Mouse (Mus musculus): ENCODE measurements around the gene Cdc42ep3. TPM values are rescaled to one million over a fixed set of nuclear protein-coding genes. Genes with fewer than 3 reads are reported as not detected.

Gene Cdc42ep3
- polyA plus RNA-seq, 2 experiments = 35.1 to 69.4 TPM

DNA sequence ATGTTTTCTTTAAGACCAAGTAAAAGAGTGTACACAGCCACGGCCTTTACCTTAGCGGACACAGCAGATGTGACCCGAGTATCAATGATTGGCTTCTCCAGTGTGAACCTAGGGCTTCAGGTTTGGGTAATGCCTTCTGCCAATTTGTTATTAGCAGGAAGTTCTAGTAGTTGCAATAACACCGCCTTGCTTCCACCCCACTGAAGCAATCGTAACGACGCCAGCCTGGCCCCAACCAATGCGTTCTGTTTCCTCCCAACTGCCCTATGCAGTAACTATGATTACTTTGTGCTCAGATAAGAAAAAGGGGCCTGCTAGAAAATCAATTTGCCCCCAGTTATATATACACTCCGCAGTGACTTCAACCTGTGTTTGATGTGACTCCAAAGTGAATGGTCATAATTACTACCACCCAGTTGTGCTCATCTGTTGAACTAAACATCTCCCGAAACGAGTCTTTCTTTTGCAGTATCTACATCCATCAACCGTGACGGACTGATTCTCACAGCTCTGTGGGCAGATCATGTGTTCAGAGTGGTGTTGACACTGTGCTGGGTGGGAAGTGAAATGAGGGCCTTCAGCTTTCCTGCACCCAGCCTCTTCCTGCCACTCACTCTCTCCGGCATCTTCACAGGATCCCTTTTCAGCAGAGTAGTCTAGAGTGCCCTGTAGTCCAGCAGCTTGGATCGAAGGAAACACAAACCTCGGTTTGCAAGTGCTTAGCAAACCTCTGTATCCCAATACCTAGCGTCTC is 51.0 kb downstream of the Cdc42ep3 start:
- Histone ChIP-seq H3K27ac (replicated peaks; ENCODE audit: low read depth, low read length) (no peak overlapping the region), H3K9me3 (ENCODE audit: control insufficient read depth, low read length) (no peaks in the 10 kb centered on the region), H3K4me2 (replicated peaks; ENCODE audit: low read depth, low read length, severe bottlenecking) (no peak overlapping the region), H3K4me1 (ENCODE audit: control insufficient read depth, insufficient read depth, low read length) (no peaks in the 10 kb centered on the region), H3K4me3 (replicated peaks; ENCODE audit: low read length) (no peak overlapping the region), H3K27me3 (ENCODE audit: control insufficient read depth, insufficient read depth, low read length) (no peaks in the 10 kb centered on the region), H3K36me3 (ENCODE audit: control insufficient read depth, insufficient read depth, low read length) (no peaks in the 10 kb centered on the region), H3K9ac (ENCODE audit: low read depth, low read length, severe bottlenecking) (no peak overlapping the region)
- no peak for TF ChIP-seq POLR2A (IDR thresholded peaks at IDR 0.05; ENCODE audit: borderline replicate concordance, extremely low read depth, insufficient read depth, insufficient read length)
- ATAC-seq (ENCODE audit: low FRiP score, low read depth) = no peak
- WGBS = 85% methylated on average over 17 of the region's 17 CpGs
- no peak for DNase-seq (ENCODE audit: low spot score)

DNA sequence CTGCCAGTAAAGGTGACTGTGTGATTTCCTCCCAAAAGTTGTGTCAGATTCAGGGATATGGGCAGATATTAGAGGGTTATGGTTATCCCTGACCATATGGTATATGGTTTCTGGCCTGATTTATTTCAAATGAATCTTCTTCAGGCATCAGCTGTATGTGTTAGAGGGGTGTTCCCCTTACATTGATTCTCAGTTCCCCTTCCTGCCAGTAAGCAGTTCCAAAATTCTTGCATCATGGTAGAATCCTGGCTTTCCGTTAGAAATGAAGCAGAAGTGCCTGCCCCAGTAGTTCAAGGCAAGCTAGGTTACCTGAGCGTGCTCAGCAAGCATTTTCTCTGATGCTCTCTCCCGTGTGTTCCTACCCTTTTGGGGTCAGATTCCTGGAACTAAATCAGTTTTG is 51.7 kb downstream of the Cdc42ep3 start:
- 71% methylated on average over 3 of the region's 3 CpGs for WGBS
- ATAC-seq (ENCODE audit: low FRiP score, low read depth) (no peak), DNase-seq (ENCODE audit: low spot score) (no peak)
- Histone ChIP-seq H3K27me3 (ENCODE audit: control insufficient read depth, insufficient read depth, low read length) (no peaks in the 10 kb centered on the region), H3K9ac (ENCODE audit: low read depth, low read length, severe bottlenecking) (no peak overlapping the region), H3K4me3 (replicated peaks; ENCODE audit: low read length) (no peak overlapping the region), H3K9me3 (ENCODE audit: control insufficient read depth, low read length) (no peaks in the 10 kb centered on the region), H3K27ac (replicated peaks; ENCODE audit: low read depth, low read length) (no peak overlapping the region), H3K36me3 (ENCODE audit: control insufficient read depth, insufficient read depth, low read length) (no peaks in the 10 kb centered on the region), H3K4me2 (replicated peaks; ENCODE audit: low read depth, low read length, severe bottlenecking) (no peak overlapping the region), H3K4me1 (ENCODE audit: control insufficient read depth, insufficient read depth, low read length) (no peaks in the 10 kb centered on the region)
- no peak for TF ChIP-seq POLR2A (IDR thresholded peaks at IDR 0.05; ENCODE audit: borderline replicate concordance, extremely low read depth, insufficient read depth, insufficient read length)

DNA sequence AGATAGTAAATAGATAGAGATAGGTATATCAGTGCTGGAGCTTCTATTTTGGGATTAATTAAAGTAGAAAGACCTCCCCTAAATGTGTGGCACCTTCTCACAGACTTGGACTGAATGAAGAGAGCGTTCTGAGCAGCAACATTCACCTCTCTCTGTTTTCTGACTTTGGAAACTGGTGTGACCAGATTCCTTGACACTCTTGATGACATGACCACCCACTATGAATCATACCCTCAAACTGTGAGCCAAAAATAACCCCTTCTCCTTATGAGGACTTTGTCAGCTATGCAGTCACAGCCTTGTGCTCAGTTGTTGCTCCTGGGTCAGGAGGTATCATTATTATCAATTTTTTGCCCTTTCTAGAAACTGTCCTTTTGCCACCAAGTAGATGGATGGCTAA is 55.0 kb downstream of the Cdc42ep3 start:
- no peak overlapping the region for H3K4me2 ChIP-seq (replicated peaks; ENCODE audit: low read depth, low read length, severe bottlenecking)
- DNase-seq (ENCODE audit: low spot score) (no peak), ATAC-seq (ENCODE audit: low FRiP score, low read depth) (no peak)
- H3K36me3 ChIP-seq (ENCODE audit: control insufficient read depth, insufficient read depth, low read length) = no peaks in the 10 kb centered on the region
- no peaks in the 10 kb centered on the region for H3K9me3 ChIP-seq (ENCODE audit: control insufficient read depth, low read length)
- no peak overlapping the region for H3K27ac ChIP-seq (replicated peaks; ENCODE audit: low read depth, low read length)
- H3K9ac ChIP-seq (ENCODE audit: low read depth, low read length, severe bottlenecking) = no peak overlapping the region
- H3K27me3 ChIP-seq (ENCODE audit: control insufficient read depth, insufficient read depth, low read length) = no peaks in the 10 kb centered on the region
- no peak overlapping the region for H3K4me3 ChIP-seq (replicated peaks; ENCODE audit: low read length)
- H3K4me1 ChIP-seq (ENCODE audit: control insufficient read depth, insufficient read depth, low read length) = peaks cover 13% of the 10 kb centered on the region
- 83% methylated on average over 1 of the region's 1 CpGs for WGBS
- no peak for TF ChIP-seq POLR2A (IDR thresholded peaks at IDR 0.05; ENCODE audit: borderline replicate concordance, extremely low read depth, insufficient read depth, insufficient read length)

DNA sequence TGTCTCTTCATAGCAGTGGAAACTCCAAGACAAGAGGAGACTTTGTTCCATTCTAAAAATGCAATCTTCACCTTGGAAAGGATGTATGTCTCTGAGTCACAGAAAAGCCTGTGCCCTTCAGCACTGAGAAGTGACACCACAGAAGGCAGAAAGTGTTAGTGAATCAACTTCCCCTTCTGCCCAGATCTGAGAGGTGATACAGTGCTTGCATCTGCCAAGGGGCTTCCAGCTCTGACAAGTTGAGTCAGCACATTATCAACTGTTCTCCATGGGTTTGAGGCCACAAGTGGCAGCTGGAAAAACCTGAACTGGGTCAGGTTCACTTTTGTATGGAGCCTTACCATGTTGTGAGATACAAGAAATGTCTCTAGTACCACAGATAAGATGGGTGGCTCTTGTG is 55.9 kb downstream of the Cdc42ep3 start:
- DNase-seq (ENCODE audit: low spot score) = no peak
- Histone ChIP-seq H3K4me3 (replicated peaks; ENCODE audit: low read length) (no peak overlapping the region), H3K9ac (ENCODE audit: low read depth, low read length, severe bottlenecking) (no peak overlapping the region), H3K4me2 (replicated peaks; ENCODE audit: low read depth, low read length, severe bottlenecking) (no peak overlapping the region), H3K4me1 (ENCODE audit: control insufficient read depth, insufficient read depth, low read length) (peaks cover 13% of the 10 kb centered on the region), H3K36me3 (ENCODE audit: control insufficient read depth, insufficient read depth, low read length) (no peaks in the 10 kb centered on the region), H3K27ac (replicated peaks; ENCODE audit: low read depth, low read length) (no peak overlapping the region), H3K9me3 (ENCODE audit: control insufficient read depth, low read length) (no peaks in the 10 kb centered on the region), H3K27me3 (ENCODE audit: control insufficient read depth, insufficient read depth, low read length) (no peaks in the 10 kb centered on the region)
- ATAC-seq (ENCODE audit: low FRiP score, low read depth) = no peak
- no peak for TF ChIP-seq POLR2A (IDR thresholded peaks at IDR 0.05; ENCODE audit: borderline replicate concordance, extremely low read depth, insufficient read depth, insufficient read length)

DNA sequence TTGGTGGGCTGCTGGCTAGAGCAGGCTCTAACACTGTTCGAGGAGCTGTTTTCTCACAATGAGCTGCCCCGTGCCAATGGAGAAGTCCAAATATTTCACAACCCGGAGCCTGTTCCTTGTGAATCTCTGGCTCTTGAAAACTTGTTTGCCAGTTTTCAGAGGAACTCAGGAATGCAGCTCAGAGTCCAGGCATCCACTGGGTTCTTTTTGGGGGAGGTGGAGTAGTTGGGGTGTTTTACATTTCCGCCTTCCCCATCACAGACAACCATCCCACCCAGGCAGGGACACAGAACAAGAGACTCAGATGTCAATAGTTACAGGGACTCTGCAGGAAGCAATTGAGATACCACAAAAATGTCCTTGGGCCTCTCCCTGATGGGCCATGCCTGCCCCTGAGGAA is 59.0 kb downstream of the Cdc42ep3 start:
- H3K9ac ChIP-seq (ENCODE audit: low read depth, low read length, severe bottlenecking) = no peak overlapping the region
- peaks cover 13% of the 10 kb centered on the region for H3K4me1 ChIP-seq (ENCODE audit: control insufficient read depth, insufficient read depth, low read length)
- no peaks in the 10 kb centered on the region for H3K27me3 ChIP-seq (ENCODE audit: control insufficient read depth, insufficient read depth, low read length)
- no peak overlapping the region for H3K4me2 ChIP-seq (replicated peaks; ENCODE audit: low read depth, low read length, severe bottlenecking)
- H3K4me3 ChIP-seq (replicated peaks; ENCODE audit: low read length) = no peak overlapping the region
- H3K36me3 ChIP-seq (ENCODE audit: control insufficient read depth, insufficient read depth, low read length) = no peaks in the 10 kb centered on the region
- DNase-seq (ENCODE audit: low spot score) (peak; percentile 28), ATAC-seq (ENCODE audit: low FRiP score, low read depth) (no peak; the same call in 1 of the 2 replicates)
- WGBS = 48% methylated on average over 4 of the region's 4 CpGs
- no peak for TF ChIP-seq POLR2A (IDR thresholded peaks at IDR 0.05; ENCODE audit: borderline replicate concordance, extremely low read depth, insufficient read depth, insufficient read length)
- no peaks in the 10 kb centered on the region for H3K9me3 ChIP-seq (ENCODE audit: control insufficient read depth, low read length)
- peak overlapping the region; percentile 38 for H3K27ac ChIP-seq (replicated peaks; ENCODE audit: low read depth, low read length)

Measured in limb, embryonic 14.5 days (tissue).